Mouse (Mus musculus) monocyte, adult 5-6 weeks (primary cell): ENCODE data around the gene Mllt3. TPM values are rescaled to one million over a fixed set of nuclear protein-coding genes. Genes with fewer than 3 reads are reported as not detected.
A peak's percentile ranks its signal among the peaks of the same experiment; 100 is the strongest.

Experiments used
- ATAC-seq: fragments of 153-309, 156-312 bp; replicated peaks from 2 replicates; pipeline ENCODE4 v1.8.0; 2017; ENCODE audit warnings: mild to moderate bottlenecking; ENCODE audit not compliant: low TSS enrichment, insufficient number of reproducible peaks, severe bottlenecking, poor library complexity, low FRiP score
- total RNA-seq: library from RNA; stranded (forward); fragments of 200-1000, 200-491, 200-594 nt; gene quantifications from 3 replicates; pipeline ENCODE4 v1.2.3, GENCODE M21; 2017

Gene Mllt3
- total RNA-seq, 1 experiment from 2014 or later, result 13.2 TPM

DNA sequence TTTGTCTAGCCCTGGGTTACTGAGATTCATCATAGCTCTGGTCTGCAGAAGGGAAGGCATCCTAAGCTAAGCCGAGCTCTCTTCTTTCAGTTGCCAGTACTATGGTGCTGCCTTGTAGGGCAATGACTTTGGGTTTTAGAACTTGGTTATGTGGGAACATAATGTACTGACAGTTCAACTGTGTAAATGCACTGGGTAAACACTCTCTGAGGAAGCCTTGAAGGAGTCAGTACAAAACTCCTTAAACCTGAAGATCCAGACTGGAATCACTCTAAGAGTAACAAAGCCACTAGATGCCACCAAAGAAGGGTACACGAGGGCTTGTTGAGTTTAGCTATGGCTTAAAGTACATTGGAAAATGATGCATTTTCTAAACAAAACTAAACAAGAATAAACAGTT, 272.1 kb downstream of the Mllt3 start:
- ATAC-seq, result no peak

DNA sequence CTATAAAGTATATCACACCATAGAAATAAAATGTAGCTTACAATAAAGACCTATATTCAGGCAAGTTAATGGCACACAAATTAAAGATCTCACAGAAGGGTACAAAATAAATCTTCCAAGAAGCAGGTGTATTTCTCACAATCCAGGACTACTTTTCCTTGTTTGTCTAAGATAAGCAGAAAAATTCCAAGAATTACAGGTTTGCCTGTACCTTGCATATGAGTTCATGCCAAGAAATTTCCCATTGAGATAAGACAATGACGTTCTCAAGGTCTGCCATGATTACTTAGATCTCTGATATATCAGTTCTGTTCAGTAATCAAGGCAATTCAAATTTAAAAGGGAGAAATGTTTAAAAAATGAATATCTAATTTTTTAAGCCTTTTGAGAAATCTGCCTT, 272.9 kb downstream of the Mllt3 start:
- no peak for ATAC-seq

GRCm38 (mm10) chr4:87759625-87760024, 273.5 kb downstream of the Mllt3 start:
- no peak for ATAC-seq

DNA sequence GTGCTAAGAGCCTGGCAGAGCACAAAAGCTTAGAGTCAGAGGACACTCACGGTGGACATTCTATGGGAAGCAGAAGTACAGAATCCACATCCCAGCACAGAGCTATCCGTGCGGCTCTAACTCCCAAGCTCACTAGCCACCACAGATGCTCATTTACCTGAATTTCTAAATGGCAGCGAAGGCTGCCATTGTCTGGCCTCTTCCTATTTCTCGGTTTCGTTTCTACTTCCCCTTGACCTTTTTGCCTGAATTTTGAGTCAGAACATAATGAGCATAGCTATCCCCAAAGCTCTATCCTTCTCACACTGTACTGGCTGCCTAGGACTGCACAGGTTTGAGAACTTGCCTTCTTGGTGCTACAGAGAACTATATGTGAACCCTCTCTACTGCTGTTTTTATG, 274.1 kb downstream of the Mllt3 start:
- 0 out of 2 replicates have a peak, but pooled peaks have one; percentile 35 for ATAC-seq

GRCm38 (mm10) chr4:87751515-87751864, 281.7 kb downstream of the Mllt3 start:
- ATAC-seq, result no peak

- no peak for ATAC-seq
These were observed 282.2 kb downstream of the Mllt3 start for GRCm38 (mm10) chr4:87750856-87751514.

- no peak for ATAC-seq
These were observed 283.5 kb downstream of the Mllt3 start for GRCm38 (mm10) chr4:87749532-87750234.

- no peak for ATAC-seq
These were observed 288.0 kb downstream of the Mllt3 start for GRCm38 (mm10) chr4:87745016-87745645.

DNA sequence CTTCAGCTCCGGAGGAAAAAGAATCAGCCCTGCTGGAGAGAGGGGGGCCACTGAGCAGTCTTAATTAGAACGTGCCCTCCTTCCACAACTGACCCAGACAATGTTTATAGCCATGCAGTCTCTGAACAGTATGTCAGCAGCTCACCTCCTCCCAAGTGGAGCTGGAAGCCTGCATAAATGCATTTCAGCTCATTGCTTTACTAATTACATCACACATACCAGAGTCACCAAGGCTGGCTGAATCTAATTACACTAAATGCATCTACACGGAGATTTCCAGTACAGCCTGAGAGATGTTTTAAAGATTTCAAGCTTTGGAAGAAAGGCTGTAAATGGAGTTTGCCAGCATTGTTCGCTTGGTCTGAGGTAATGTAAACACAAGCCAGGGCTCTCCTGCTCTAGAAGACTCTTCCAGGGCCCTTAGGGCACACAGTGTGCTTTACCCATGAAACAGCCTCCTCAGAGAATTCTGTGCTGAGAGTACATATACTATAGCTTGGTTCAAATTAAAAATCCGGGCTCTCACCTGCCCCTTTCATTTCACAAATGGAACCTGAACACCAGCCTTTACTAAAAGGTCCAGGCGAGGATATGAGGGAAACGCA, 293.5 kb downstream of the Mllt3 start:
- ATAC-seq, result no peak

- no peak for ATAC-seq
These were observed 294.1 kb downstream of the Mllt3 start for GRCm38 (mm10) chr4:87739104-87739503.

GRCm38 (mm10) chr4:87737201-87737806, 295.9 kb downstream of the Mllt3 start:
- ATAC-seq, result no peak

GRCm38 (mm10) chr4:87736779-87737178, 296.4 kb downstream of the Mllt3 start:
- ATAC-seq, result no peak

GRCm38 (mm10) chr4:87731118-87731672, 302.0 kb downstream of the Mllt3 start:
- ATAC-seq, result no peak

- ATAC-seq, result no peak
These were observed 304.6 kb downstream of the Mllt3 start for GRCm38 (mm10) chr4:87728581-87728980.

GRCm38 (mm10) chr4:87723448-87723847, 309.7 kb downstream of the Mllt3 start:
- ATAC-seq, result no peak
